Mouse (Mus musculus) thymus, adult 2 months (tissue): Measurements from ENCODE around the gene Fhl5.

Experiments
- CTCF ChIP-seq: fragments of 200-500 bp; IDR thresholded peaks from 2 replicates; pipeline ENCODE4 v1.5.1; 2012; ENCODE audit warnings: mild to moderate bottlenecking, control low read depth, low read length, moderate library complexity, borderline replicate concordance; ENCODE audit not compliant: control insufficient read depth, poor library complexity, insufficient read depth; ENCODE audit errors: extremely low read depth
- POLR2A ChIP-seq: fragments of 200-500 bp; IDR thresholded peaks from 2 replicates; pipeline ENCODE4 v1.6.1; 2012; ENCODE audit warnings: mild to moderate bottlenecking, low read length, control low read depth, moderate library complexity; ENCODE audit not compliant: control insufficient read depth, poor library complexity, insufficient read depth; ENCODE audit errors: extremely low read depth

- no peak for TF ChIP-seq CTCF
- TF ChIP-seq POLR2A = no peak
These were observed 45.4 kb downstream of the Fhl5 start for GRCm38 (mm10) chr4:25197310-25197709.
